Mouse (Mus musculus) urinary bladder, postnatal 4 days (tissue): ENCODE measurements around the gene Ngp.
A peak's percentile ranks its signal among the peaks of the same experiment; 100 is the strongest.
"Not testable (repeated sequence)": the region's sequence is repeated elsewhere in the genome, so short reads cannot be mapped to it uniquely, and the experiment has no call there.

ENCODE experiments used
- DNase-seq, 2 experiments: peaks; one replicate each; pipeline ENCODE4 v3.0.0; 2021 to 2022; ENCODE audit warnings: low spot score in 2 of 2

Gene Ngp

GRCm38 (mm10) chr9:110419511-110420112 is at the start of gene Ngp:
Gene Ngp, plus strand, starts transcription at chr9:110419747.
- no peak for DNase-seq

DNA sequence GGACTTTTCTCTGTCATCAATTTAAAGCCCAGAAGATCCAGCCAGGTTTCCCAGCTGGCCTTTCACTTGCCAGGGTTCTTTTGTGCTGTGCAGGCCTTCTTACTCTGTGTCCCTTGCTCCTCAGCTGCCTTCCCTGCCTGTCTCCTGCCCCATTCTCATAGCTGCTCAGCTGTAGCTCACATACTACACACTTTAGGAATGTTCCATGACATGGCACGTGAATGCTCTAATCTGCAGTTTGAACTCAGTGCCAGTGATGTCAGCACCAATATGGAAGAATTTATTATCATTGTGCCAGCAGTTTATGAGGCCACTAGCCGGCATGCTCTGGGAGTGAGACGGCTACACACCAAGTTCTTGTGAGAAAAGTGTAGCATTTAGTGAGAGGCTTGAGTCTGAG is 49.7 kb upstream of the Ngp start:
- no peak for DNase-seq

- no peak for DNase-seq
These were observed 45.7 kb upstream of the Ngp start for GRCm38 (mm10) chr9:110373871-110374270.

DNA sequence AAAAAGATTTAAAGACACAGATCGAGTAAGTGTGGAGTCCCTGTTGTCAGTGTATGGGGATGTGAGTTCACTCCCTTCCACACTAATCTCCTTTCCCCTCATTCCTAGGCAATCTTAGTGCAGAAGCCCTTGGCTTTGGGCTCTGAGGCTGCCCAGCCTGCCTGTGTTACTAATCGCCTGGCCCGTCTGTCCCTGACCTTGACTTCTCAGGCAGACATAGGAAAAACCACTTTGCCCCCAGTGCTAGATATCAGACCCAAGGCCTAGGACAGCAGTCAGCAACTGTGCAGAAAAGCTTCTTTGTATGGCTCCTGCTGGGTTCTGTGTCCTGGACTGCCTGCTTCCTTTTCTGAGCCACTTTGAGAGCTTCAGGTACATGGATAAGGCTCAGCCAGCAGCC is 43.9 kb upstream of the Ngp start:
- DNase-seq, result no peak

DNA sequence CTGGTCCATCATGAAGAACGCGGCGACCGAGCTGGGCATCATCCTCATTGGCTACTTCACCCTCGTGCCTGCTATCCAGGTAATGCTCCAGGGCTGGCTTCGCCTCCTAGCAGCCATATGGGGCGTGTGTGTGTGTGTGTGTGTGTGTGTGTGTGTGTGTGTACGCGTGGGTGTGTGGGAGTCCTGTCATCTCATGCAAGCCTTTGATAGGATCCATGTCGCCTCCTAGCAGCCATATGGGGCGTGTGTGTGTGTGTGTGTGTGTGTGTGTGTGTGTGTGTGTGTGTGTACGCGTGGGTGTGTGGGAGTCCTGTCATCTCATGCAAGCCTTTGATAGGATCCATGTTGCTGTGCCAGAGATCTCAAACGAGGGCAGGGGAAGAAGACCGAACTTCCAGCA is 41.9 kb upstream of the Ngp start:
- not testable (repeated sequence) for DNase-seq

GRCm38 (mm10) chr9:110379361-110379760 is 40.2 kb upstream of the Ngp start:
- DNase-seq, result no peak

DNA sequence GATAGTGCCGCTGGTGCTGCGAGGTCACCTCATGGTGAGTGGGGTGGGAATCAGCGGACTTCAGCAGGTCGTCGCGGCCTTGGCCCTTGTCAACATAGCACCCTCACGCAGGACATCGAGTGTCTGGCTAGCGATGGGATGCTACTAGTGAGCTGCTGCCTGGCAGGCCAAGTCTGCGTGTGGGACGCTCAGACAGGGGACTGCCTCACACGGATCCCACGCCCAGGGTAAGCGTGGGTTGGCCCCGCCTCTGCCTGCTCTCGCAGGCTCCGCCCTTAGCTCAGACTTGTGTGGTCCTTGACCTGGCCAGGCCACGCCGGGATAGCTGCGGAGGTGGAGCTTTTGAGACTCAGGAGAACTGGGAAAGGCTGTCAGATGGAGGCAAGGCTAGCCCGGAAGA is 38.9 kb upstream of the Ngp start:
- DNase-seq, result no peak

GRCm38 (mm10) chr9:110381292-110381691 is 38.3 kb upstream of the Ngp start:
- no peak for DNase-seq

GRCm38 (mm10) chr9:110384369-110384929 is 35.1 kb upstream of the Ngp start:
- no peak for DNase-seq

GRCm38 (mm10) chr9:110388011-110388410 is 31.5 kb upstream of the Ngp start:
- no peak for DNase-seq

DNA sequence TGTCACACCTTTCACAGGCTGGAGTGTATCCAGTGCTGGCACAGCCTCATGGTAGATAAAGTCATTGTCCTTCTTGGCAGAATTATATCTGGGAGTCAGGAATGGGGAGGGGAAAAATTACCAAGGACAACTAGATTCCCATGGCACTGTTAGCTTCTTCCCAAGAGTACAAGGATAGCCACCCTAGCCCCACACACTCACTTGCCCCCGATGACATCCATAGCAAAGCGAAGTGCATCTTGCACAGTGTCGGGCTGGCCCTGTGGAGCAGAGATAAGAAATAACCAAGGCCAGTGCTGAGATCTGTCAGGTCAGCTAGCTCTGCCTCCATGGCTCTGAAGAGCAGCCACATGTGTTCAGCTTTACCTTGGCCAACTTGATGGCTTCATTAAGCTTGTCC is 28.7 kb upstream of the Ngp start:
- DNase-seq, result no peak

DNA sequence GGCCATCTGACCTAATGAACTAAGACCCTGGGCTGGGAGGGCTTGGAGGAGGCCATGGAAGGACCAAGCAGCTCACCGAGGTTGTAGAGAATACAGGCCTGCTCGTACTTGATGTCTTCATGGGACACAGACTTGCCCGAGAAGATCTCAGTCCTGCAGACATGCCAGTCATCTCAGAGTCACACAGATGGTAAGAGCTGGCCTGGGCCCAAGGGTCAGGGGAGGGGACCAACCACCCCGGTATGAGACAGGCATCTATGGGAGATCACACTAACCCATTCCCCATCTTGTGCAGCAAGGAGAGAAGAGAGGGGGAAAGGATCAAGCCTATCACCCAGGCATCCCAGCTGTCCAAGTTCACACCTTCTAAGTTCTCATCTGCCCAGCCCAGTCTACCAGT is 26.3 kb upstream of the Ngp start:
- DNase-seq, result no peak

GRCm38 (mm10) chr9:110400650-110401049 is 18.9 kb upstream of the Ngp start:
- DNase-seq, result peak in 1 of 2 experiments; percentile 52

- no peak for DNase-seq
These were observed 16.8 kb upstream of the Ngp start for GRCm38 (mm10) chr9:110402731-110403130.

DNA sequence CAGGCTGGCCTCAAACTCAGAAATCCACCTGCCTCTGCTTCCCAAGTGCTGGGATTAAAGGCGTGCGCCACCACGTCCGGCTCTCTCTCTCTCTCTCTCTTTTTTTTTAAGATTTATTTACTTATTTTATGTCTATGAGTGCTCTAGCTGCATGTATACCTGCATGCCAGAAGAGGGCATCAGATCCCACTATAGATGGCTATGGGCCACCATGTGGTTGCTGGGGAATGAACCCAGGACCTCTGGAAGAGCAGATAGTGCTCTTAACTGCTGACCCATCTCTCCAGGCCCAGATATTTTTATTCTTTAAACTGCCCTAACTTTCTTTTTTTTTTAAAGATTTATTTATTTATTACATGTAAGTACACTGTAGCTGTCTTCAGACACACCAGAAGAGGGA is 16.3 kb upstream of the Ngp start:
- DNase-seq, result not testable (repeated sequence)

DNA sequence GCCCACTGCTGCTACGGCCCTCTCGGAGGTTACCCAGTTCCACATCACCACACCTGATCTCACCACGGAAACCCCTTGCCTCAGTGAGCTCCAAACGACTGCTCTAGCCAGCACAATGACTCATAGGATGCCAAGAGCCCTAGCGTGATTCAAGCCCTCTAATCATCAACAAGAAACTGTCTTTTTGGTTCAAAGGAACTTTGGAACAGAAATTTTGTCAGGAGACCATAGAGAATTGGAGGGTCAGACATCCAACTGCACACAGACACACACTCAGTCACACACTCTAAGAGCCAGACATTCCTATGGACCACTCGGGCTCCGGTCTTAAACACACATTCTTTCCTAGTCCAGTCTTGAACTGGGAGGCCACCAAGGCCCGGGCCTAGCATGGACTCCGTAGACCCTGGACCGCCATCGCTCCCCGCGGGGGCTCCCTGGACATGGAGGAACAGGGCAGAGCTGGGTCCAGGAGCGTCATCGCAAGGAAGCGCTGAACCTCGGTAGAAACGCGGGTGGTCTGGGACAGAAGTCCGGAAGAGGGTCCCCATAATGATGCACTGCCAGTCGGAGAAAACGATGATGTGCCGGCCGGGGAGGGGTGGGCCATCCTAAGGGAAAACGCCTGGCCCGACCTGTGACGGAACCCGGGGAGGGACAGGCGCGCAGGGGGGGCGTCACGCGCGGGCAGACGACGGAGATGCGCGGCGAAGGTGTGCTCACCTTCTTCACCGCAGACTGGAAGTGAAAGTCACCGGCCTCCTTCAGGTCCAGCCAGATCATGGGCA is 12.0 kb upstream of the Ngp start:
- DNase-seq, result no peak

DNA sequence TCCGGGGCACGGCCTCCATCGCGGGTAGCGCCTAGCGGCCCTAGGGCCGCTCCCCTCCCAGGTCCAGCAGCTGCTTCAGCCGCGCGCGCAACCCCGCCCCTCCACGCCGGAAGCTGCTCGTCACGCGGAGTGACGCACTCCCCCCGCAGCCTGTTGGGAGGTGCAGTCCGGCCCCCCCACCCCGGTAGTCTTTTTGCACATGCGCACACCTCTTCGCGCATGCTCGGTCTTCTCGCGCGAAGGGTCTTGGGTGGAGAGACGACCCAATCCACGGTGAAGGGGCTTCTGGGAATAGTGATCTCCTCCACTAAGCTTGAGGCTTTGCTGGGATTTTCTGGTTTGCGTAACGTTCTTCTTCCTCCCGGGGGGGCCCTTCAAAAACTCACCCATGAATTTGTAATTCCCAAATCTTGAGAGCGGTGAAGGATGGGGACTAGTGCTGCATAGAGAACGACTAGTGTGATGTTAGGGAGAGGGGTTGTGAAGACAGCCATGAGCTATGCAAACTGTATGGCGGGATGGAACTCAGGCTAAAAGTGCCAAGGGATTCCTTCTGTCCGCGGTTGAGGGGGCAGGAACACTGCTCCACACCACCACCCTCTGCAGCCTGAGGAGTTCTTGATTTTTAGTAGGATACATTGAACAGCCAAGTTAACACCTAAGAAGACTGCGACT is 11.3 kb upstream of the Ngp start, which contains the start of gene Ptpn23:
Gene Ptpn23 (minus strand): TSS at position 115 of the 675 bp plus-strand sequence.
- peak; percentile 93 to 96 for DNase-seq

GRCm38 (mm10) chr9:110410908-110411887 is 8.3 kb upstream of the Ngp start:
- peak; percentile 71 to 89 for DNase-seq

DNA sequence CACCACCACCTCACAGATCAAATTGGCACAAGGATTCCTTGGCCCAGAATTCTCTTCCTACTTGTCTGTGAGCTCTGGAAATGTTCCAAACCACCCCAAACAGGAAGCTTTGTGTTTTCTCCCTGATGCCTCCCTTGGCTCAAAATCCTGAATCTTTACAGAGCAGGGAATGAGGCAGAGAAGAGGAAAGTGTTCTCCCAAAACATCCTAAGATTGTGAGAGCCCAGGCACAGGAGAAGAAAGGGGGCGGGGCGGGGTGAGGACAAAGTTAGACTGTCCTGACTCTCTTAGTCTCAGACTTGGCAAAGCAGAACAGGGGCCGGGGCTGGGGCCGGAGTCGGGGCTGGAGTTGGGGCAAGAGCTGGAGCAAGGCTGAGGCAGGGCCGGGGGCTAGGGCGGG is 6.6 kb upstream of the Ngp start:
- DNase-seq, result no peak

GRCm38 (mm10) chr9:110413785-110414184 is 5.8 kb upstream of the Ngp start:
- DNase-seq, result no peak

GRCm38 (mm10) chr9:110431241-110431640 is 11.7 kb downstream of the Ngp start:
- DNase-seq, result no peak
